Mouse (Mus musculus) ovary, postnatal 14 days (tissue): ENCODE measurements around the gene Rfx2.

Source experiments
- DNase-seq: peaks from one replicate; pipeline ENCODE4 v3.0.0; 2022; ENCODE audit warnings: low spot score

Gene Rfx2

DNA sequence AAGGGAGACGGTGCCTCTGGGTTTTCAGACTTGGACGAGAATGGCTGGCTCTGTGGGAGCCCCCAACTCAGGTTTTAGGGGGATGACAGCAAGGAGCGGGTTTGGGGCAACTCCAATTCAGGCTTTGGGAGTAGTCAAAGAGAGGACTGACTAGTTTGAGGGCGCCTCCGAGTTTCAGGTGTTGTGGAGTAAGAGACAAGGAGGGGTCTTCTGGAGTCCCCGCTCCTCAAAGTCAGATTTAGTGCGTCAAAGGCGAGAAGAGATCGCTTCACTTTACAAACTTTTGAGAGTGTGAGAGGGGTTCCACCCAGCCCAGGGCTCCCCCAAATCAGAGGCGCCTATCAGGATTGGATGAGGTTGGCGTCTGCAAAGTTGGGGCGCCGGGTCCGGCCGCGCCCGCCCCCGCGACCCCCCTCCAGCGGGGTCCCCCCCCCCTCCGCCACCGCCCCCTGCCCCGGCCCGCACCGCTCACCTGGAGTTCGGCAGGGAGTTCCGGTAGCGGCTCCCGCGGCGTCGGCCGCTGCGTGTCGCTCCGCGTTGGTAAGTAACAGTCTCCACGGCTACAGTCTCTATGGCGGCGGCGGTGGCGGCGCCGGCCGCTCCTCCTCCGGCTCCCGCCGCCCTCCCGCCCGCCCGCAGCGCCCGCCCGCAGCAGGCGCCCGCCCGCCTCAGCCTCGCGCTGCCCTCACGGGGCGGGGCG, at the start of gene Rfx2:
Rfx2 (minus strand) TSS at position 603 of the 700 bp plus-strand sequence.
- DNase-seq: no peak

DNA sequence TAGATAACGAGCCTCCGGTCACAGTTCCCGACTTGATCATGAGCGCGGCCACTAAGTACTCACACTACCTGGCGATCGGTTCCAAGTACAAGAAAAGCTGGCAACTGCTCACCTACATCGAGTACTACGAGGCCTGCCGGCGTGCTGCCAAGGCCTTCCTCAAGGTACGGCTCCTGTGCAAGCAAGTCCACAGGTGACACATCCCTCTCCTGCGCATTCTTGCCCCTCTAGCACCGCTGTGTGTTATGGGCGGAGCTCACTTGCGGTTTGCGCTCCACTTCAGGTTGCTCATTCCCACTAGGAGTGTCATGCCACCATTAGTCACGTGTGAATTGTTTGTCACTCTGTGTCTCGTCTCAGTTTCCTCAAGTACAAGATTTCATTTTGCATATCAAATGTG, 46.6 kb upstream of the Rfx2 start:
- DNase-seq: no peak

DNA sequence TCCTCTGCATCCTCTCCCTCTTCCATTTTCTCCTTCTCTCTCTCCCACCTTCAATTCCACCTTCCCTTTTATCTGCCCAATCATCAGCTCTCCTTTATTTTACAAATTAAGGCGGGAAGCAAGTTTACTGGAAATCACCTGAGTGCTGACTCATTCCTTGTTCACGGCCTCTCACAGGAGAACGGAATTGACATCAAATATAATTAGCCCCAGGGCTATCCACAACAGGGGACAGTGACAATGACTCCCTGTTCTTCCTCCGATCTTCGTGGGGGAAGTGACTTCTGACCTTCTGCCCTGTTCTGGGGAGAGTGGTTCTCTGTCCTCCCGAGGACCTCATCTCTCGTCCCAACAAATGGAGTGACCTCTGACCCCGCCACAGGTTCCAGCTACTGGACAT, 46.2 kb upstream of the Rfx2 start:
- DNase-seq: no peak

DNA sequence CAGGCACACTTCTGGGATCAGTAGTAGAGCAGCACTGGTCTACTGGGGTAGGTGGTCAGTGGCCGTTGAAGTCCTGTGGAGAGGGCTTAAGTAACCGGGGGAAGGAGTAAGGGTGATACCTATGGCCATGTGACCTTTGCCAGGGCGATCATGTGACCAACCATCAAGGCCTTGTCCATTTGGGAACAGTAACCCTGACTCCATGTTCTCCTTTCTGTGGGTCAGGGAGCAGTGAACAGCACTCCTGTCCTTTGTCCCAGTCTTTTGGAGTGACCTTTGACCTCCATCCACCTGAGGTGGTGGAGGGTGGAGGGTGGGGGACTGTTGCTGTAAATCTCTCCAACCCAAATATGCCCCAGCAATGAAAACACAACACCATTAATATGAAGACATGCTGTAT, 45.7 kb upstream of the Rfx2 start:
- DNase-seq: no peak

DNA sequence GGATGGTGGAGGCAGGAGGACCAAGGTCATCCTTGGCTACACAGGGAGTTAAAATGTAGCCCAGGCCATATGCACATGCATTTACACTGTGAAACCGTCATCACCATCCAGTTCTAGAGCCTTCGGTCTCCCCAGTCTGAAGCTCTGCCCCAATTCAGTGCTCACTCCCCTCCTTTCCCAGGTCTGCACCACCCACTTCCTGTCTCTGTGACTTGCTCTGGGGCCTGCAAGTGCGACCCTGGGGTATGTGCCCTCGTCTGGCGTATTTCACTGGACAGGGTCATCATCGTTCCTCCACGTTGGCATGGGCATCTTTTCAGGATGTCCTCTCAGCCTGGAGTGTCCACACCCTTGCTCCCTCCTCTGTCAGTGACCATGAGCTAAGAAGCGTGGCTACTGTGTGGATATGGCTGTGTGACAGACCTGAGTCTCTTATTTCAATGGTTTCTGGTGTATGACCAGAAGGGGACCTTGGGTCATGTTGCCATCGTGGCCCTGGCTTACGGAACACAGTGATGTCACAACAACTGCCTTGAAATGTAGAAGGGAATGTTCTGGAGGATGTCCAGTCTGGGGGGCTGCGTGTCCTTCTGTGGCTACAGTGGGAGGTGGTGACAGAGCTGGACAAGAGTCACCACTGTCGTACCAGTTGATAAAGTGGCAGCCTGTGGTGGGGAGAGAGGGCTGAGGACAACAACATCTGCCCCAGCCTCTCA, 44.3 kb upstream of the Rfx2 start, which contains the start of gene 1700061G19Rik:
1700061G19Rik (plus strand) TSS at position 542 of the 716 bp plus-strand sequence.
- no peak for DNase-seq

DNA sequence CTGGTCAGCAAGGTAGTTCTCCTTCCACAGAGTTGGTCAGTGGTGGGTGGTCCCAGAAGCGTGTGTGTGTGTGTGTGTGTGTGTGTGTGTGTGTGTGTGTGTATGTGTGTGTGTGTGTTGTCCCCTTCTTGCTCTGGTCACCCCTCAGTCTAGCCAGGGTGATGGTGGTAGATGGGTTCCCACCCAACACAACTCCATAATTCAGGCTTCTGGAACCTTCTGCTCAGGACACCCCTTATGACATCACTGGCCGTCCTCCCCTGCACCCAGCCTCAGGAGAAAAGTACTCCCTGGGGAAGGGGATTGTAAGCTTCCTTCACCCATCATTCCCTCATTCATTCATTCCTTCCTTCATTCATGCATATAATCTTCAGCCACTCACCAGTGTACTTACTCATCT, 43.4 kb upstream of the Rfx2 start, which contains the start of gene Acsbg2:
Acsbg2 (minus strand) TSS at position 211 of the 400 bp plus-strand sequence.
- no peak for DNase-seq

DNA sequence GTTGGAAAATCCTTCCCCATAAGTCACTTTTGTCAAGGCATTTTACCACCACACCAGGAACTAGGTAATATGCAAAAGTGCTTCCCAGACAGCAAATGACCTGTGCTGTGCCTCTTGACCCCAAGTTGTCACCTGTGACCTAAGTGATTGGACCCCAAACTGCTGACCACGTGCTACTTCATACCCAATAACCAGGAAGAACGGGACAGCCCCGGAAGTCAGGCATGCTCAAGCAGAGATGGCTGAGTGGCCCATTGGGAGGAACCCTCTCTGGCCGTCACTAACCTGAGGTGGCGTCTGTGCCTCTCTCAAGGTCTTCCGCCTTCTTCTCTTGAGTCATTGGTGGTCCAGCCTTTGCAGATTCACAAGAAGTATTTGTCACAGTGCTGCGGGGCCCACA, 41.7 kb upstream of the Rfx2 start:
- no peak for DNase-seq

DNA sequence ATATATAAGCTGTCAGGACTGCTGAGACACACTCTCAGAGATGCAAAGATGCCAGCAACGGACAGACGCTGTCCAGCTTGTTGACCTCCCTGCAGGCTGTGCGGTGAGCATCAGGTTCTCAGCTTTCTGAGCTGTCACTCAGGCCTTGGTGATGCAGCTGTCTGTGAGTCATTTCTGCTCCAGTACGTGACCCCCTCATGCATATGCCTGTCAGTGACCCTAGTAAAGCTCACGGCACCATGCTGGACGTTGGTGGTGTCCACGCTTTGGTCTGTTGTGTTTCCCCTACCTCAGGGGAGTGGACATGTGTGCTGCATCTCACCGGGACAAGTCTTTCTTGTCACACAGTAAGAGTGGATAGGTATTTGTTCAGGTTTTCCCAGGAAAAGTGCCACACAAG, 41.0 kb upstream of the Rfx2 start:
- DNase-seq: no peak

DNA sequence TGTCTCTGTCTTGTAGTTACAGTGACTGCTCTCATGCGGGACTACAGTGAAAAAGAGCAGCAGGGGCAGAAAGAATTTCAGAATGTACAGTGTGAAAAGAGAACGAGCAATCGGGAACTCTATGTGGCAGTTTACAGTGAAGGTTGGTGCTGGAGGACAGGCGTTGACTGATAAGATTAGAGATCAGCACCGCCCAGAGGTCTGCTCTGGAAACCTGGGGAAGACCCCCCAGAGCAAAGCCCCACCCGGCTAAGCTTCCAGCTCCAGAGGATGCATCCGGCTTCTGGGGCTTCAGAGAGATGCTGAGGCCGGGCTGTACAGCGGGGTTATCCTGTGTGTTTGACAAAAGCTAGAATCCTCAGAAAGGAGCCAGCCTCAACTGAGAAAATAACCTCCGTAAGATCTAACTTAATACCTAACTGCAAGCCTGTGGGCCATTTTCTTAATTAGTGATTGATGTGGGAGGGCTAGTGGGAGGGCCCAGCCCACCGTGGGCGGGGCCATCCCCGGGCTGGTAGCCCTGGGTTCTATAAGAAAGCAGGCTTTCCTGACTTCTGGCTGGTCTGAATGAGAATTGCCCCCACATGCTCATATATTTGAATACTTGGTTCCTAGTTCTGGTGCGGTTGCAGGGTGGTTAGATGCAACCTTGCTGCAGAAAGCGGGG, 39.6 kb upstream of the Rfx2 start:
- no peak for DNase-seq

DNA sequence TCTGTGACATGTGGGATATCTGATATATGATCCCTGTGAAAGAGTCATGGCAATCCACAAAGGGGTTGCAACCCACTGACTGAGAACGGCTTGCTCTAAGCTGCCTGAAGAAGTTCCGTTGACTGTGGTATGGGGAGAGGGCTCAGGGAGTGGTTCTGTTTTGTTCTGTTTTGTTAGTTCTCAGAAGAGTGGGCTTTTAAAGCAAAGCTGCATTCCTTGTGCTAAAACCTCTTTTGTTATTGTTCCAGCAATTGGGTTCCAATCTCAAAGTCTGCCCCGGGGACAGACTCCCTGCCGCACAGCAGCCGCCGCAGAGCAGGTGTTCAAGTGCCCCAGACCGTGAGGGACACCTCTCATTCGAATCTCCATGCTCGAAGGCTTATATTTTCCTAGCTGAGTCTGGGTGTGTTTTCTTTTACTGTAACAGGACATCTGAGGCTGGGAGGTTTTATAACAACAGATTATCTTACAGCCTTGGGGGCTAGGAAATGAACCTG, 38.7 kb upstream of the Rfx2 start:
- no peak for DNase-seq

DNA sequence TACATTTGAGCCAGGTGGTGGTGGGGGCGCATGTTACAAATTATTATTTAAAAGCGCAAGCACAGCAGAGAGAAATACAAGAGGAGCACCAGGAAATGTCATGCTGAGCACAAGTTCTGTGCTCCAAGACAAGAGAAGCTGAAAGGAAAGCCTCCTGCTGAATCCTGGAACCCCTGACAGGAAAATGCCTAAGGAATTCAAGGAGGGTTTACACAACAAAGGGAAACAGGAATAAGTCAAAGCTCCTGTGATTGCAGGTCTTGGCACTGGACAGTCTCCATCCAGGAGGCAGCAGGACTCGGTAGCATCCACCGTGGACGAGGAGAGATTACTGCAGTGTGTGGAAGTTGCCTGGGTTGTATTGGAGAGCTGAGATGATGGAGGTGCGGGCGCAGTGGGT, 35.3 kb upstream of the Rfx2 start:
- DNase-seq: no peak

DNA sequence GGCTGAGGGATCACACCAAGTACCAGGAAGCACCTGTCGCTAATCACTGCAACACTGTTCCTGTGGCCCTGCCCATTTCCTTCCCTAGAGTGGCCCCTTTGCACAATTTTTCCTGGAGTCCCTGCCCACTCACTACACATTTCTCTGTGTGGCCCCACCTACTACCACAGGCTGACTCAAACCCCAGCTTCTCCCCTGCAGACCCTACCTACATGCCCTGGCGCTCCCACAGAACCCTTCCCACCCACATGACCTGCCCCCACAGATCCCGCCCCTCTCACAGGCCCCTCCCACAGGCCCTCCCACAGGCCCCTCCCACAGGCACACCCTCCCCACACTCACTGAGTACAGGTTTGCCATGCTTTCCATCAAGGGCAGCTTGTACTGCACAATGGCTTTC, 30.4 kb upstream of the Rfx2 start:
- no peak for DNase-seq

DNA sequence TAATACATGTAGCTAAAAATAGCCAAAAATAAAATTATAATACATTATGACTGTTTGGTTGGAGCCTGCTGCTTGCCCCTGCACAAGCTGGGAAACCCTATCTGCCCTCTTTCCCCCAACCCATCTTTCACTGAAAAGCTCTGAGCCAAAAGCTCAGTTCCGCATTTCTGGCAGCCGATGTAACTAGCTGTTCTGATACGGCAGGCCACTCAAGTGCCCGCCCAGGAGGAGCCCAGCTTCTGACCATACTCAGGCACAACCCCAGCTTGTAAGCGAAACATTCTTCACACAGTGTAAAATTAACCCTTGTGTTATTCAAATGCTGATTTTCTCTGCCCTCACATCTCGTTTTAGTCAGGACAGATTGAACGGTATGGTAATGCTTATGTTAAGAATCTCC, 28.1 kb upstream of the Rfx2 start:
- DNase-seq: no peak

DNA sequence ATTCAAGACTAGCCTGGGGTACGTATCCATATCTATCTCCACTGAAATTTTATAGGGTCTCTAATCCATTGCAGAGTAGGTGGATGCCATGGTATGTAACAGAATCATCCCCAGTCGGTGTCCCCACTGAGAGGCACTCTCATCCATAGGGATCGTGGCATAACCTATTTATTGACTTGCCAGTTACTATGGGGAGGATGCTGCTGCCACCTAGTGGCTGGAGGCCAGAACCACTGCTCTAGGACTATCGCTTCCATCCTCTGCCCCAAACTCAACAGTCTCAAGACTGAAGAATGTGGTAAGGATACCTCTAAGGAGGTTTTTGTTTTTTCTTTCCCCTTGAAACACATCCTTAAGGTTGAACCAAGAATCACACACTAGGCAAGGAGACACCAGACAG, 27.4 kb upstream of the Rfx2 start:
- peak; percentile 55 for DNase-seq

DNA sequence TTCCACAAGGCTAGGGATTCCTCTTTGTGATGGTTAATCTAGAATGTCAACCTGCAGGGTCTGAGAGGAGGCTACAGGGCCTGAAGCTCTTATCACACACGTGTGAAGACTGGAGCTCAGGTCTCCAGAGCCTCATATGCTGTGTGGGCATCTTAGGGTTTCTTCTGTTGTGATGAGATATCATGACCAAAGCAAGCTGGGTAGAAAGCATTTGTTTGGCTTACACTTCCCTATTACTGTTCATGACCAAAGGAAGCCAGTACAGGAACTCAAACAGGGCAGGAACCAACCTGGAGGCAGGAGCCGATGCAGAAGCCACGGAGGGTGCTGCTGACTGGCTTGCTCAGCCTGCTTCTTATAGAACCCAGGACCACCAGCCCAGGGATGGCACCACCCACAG, 24.6 kb upstream of the Rfx2 start:
- DNase-seq: no peak

DNA sequence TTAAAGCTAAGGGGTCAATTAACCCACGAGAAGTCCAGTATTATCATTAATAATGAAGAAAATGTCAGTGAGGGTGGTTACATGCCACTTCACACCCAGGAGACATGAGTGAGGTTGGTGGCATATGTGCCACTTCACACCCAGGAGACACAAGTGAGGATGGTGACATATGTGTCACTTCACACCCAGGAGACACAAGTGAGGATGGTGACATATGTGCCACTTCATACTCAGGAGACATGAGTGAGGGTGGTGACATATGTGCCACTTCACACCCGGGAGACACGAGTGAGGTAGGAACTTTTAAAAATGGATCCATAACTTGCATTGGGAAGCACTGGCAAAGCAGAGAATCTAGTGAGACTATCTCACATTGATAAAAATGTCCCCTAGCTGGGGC, 20.4 kb upstream of the Rfx2 start:
- DNase-seq: no peak

DNA sequence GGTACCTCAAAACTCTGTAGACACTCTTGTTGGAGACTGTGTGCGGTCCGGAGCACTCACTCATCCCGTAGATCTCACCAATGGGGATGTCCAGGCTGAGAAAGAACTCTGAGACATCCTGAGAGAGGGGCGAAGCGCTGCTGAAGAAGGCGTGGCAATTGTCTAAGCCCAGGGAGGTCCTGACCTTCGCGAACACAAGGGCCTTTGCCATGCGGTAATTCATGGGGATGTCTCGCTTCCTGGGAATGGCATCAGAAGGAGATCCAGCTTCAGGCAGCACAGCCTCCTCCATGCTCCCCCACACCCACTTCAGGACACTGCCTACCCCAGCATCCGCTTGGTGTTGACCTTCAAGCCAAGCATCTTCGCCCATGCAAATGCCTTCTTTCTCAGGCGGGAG, 18.9 kb upstream of the Rfx2 start:
- no peak for DNase-seq

DNA sequence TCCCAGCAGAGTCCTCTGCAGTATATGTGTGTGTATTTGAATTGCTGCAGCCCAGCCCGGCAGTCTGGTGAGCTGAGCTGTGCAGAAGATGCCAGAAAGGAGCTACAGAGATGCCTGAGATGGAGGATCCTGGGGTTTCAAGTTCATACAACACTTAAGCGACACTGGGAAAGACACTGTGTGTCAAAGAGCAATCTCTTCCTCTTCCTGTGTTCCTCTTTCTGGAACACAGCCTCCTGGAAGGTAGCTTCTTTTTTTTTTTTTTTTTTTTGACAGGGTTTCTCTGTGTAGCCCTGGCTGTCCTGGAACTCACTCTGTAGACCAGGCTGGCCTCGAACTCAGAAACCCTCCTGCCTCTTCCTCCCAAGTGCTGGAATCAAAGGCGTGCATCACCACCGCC, 18.0 kb upstream of the Rfx2 start:
- no peak for DNase-seq

DNA sequence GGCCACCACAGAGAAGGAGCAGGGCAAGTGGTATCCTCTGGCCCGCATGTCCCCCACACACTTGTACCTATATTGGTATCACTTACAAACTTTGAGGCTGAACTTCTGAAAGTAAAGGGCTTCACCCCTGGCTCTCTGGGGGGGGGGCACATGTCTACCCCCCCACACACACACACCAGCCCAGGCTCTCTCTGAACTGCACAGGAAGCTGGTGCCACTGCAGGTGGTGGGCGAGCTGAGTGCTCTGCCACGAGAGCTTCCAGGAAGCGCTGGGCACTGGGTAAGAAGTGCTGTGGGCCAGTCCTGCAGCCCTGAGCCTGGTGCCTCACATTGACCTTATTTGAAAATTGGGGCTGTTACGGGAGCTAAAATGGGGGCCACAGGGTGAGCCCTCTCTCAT, 12.9 kb upstream of the Rfx2 start:
- DNase-seq: no peak

DNA sequence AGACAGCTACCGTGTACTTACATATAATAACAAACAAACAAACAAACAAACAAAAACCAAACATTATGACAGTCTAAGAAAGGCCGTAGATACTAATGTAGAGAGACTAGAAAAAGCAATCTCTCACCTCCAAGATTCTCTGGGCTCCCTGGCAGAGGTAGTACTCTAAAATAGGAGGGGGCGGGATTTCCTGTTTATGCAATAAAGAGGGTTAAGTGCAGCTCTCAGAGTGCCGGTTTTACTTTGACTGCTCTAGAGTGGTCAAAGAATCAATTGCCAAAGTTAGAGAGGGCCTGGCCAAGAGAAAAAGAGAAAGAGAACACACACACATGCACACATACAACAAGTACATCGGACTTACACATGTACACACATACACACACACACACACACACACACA, 11.4 kb upstream of the Rfx2 start:
- no peak for DNase-seq

DNA sequence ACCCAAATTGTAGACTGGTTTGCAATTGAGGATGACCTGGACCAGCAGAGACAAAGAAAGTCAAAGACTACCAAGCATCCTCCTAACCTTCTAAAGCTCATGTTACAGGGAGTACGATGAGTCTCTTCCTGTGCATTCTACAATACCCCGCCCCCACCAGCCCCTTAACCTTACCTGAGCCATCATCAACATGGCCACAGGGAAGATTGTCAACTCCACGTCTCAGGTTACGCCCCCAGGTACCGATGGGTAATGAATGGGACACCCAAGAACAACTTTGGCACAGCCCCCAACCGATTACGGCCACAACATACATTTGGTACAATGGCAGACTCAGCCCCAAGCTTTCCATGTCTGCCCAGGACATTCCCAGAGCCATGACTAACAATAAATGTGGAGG, 9.7 kb upstream of the Rfx2 start:
- no peak for DNase-seq

DNA sequence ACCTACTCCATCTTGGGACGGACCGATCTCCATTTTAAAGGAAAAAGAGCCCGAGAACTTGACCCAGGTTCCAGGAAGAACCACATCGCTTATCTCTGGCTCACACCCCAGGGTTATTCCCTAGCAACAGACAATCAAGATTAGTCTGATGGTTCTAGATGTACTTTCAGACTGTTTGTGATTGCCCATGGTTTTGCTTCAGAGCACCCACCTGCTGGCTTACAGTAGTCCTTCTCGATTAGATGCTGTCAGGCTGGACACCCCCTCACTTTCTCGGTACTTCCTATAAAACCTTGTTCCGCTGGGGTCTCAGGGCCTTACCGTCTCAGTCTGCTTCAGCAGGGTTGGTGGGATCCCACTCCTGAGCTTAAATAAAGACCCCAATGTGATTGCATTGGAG, 5.5 kb upstream of the Rfx2 start:
- DNase-seq: no peak

DNA sequence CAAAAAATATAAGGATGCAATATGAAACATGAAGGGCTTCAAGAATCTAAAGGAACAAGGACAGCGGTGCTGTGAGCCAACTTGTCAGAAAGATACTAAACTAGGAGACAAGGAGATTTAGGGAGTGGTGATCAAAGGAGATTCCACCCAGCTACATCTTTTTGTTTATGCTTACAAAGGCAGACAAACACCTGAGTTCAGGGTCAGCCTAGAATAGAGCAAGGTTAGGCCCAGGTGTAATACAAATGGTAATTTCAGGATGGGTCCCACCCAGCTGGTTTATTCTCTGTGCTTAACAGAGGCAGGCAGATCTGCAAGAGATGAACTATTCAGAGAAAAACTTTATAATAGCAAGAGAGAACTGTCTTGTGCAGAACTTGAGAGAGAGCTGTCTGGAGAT, 2.6 kb upstream of the Rfx2 start:
- DNase-seq: no peak
